Mouse (Mus musculus): ENCODE measurements around the gene Uqcr11.

DNA sequence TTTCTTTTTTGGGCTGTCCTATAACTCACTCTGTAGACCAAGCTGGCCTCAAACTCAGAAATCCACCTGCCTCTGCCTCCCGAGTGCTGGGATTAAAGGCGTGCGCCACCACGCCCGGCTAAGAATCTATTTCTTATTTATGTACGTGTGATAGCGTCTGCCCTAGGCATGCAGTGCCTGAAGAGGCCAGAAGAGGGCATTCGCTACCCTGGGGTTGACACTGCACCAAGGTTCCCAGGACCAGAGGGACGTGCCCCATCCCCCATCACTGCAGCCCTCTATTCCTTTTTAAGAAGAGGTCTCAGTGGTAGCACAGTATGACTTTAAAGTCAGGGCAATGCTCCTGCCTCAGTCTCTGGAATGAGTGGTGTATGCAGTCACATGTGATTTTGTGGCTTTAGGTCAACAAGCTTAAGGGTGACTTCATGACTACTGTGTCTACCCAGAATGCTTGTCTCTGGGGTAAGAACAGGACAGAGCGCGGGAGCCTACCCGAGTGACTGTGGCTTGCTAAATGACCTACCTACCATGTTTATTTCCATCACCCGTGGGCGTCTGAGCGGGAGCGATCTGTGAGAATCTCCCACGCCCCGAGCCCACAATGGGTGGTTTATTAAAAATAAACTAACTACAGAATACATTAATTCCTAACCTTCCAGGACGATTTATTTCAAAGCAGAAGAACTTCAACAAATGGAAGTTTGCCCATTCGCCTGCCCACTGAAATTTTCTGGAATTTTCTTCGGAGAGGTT lies 36.5 kb downstream of the Uqcr11 start:
- TF ChIP-seq CTCF (IDR thresholded peaks at IDR 0.05; ENCODE audit: insufficient read depth, low read length), result peak; percentile 44; the same call in 1 of the 2 replicates
- TF ChIP-seq POLR2A (IDR thresholded peaks at IDR 0.05; ENCODE audit: borderline replicate concordance, extremely low read depth, low read depth, low read length), result no peak

Data from lung, adult 2 months (tissue).